Mouse (Mus musculus): ENCODE measurements around the gene Lyve1. TPM values are rescaled to one million over a fixed set of nuclear protein-coding genes. Genes with fewer than 3 reads are reported as not detected.

Lyve1 gene
- polyA plus RNA-seq, 1 experiment, result 4.1 TPM

DNA sequence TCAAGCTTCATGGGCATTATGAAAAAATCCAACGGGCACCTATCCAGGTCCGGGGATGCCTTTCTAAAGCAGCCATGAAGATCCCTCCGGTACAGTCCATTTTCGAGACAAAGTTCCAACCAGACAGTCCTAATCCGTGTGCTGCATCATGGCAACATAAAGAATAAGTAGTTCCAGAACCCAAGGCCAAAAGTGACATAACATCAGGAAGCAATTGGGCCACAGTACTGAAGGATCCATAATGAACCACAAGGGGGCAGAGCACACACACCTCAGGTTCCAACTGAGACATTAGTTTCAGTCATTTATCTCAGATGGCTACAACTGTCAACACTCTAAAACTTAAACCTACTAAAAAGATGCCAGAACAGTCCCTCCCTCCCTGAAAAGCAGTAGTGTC, 47.0 kb downstream of the Lyve1 start:
- no peak overlapping the region for H3K4me3 ChIP-seq (replicated peaks; ENCODE audit: control insufficient read depth, low read depth, low read length)
- H3K4me1 ChIP-seq (ENCODE audit: control insufficient read depth, insufficient read depth, low read length), result no peaks in the 10 kb centered on the region; the same call in 1 of the 2 replicates
- no peak for TF ChIP-seq POLR2A (IDR thresholded peaks at IDR 0.05; ENCODE audit: borderline replicate concordance, control insufficient read depth, low read depth, low read length)
- TF ChIP-seq CTCF (IDR thresholded peaks at IDR 0.05; ENCODE audit: control insufficient read depth, insufficient read depth, low read length), result peak; percentile 35; the same call in 1 of the 2 replicates
- 62% methylated on average over 5 of the region's 5 CpGs for WGBS
- no peak overlapping the region for H3K27ac ChIP-seq (ENCODE audit: control insufficient read depth, insufficient read depth, low read depth, low read length, poor library complexity)

GRCm38 (mm10) chr7:110813983-110814382, 49.1 kb downstream of the Lyve1 start:
- H3K4me3 ChIP-seq (replicated peaks; ENCODE audit: control insufficient read depth, low read depth, low read length), result no peak overlapping the region
- WGBS, result 63% methylated on average over 1 of the region's 1 CpGs
- TF ChIP-seq POLR2A (IDR thresholded peaks at IDR 0.05; ENCODE audit: borderline replicate concordance, control insufficient read depth, low read depth, low read length), result no peak
- no peak for TF ChIP-seq CTCF (IDR thresholded peaks at IDR 0.05; ENCODE audit: control insufficient read depth, insufficient read depth, low read length)
- H3K27ac ChIP-seq (ENCODE audit: control insufficient read depth, insufficient read depth, low read depth, low read length, poor library complexity), result no peak overlapping the region
- H3K4me1 ChIP-seq (ENCODE audit: control insufficient read depth, insufficient read depth, low read length), result no peaks in the 10 kb centered on the region; the same call in 1 of the 2 replicates

DNA sequence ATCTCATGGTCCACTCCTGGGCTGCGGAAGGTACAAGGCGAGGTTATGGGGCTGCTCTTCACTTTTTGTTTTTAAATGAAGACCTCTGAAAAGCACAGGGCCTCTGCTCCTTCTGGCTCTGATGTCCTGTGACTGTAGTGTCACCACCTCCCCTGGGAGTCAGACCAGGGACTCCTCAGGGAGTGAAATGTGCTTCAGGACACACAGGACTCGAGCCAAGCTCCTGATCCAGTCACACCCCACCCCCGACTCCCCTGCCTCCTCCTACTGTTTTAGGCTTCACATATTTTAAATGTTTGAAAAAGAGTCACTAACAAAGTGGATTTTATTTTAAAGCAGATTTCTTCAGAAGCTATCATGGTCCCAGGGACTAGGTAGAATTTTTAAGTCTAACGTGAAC, 51.5 kb downstream of the Lyve1 start:
- Histone ChIP-seq H3K27ac (ENCODE audit: control insufficient read depth, insufficient read depth, low read depth, low read length, poor library complexity) (no peak overlapping the region), H3K4me3 (replicated peaks; ENCODE audit: control insufficient read depth, low read depth, low read length) (no peak overlapping the region), H3K4me1 (ENCODE audit: control insufficient read depth, insufficient read depth, low read length) (no peaks in the 10 kb centered on the region; the same call in 1 of the 2 replicates)
- no peak for TF ChIP-seq POLR2A (IDR thresholded peaks at IDR 0.05; ENCODE audit: borderline replicate concordance, control insufficient read depth, low read depth, low read length)
- WGBS, result 89% methylated on average over 5 of the region's 5 CpGs

GRCm38 (mm10) chr7:110810995-110811394, 52.0 kb downstream of the Lyve1 start:
- TF ChIP-seq POLR2A (IDR thresholded peaks at IDR 0.05; ENCODE audit: borderline replicate concordance, control insufficient read depth, low read depth, low read length) (no peak), CTCF (IDR thresholded peaks at IDR 0.05; ENCODE audit: control insufficient read depth, insufficient read depth, low read length) (no peak)
- H3K4me1 ChIP-seq (ENCODE audit: control insufficient read depth, insufficient read depth, low read length), result no peaks in the 10 kb centered on the region; the same call in 1 of the 2 replicates
- H3K4me3 ChIP-seq (replicated peaks; ENCODE audit: control insufficient read depth, low read depth, low read length), result no peak overlapping the region
- no peak overlapping the region for H3K27ac ChIP-seq (ENCODE audit: control insufficient read depth, insufficient read depth, low read depth, low read length, poor library complexity)
- 92% methylated on average over 8 of the region's 8 CpGs for WGBS

DNA sequence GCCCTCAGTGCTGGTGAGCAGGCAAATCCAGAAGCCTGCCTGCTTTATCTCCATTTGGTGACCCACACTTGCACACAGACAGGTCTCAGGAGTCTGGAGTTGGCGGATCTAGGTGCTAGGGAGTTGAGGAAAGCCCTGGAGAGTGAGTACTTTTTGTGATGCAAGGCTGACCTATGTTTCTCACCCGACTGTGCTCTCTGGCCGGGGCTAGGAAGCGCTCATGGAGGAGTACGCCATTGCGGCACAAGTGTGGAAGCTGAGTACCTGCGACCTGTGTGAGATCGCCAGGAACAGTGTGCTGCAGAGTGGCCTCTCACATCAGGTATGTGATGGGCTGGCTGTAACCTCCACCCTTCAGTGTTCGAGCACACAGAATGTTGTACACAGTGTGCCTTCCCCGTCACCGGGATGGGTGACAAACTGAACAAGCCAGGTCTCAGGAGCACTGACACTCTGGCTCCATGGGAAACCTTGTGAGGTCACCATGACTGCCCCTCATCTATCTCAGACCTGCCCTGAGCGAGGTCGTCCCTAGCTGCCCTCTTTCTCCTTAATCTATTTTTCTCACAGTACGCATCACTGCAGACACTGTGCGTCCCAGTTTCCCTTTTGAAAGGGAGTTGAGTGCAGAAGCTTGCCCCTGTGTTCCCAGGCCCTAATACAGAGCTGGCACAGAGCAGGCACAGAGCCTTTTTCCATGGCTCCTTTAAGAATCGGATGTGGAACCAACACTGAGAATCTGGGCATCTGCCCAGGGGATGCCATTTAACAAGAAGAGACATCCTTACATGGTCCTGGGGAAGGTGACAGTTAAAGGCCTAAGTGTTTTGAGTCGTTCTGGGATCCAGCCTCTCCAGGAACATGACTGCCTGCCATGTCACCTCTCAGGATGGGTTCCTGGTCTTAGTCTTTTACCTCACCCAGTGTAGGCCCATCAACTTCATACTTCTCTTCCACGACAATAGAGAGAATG, 53.2 kb downstream of the Lyve1 start:
- WGBS, result 94% methylated on average over 18 of the region's 18 CpGs

GRCm38 (mm10) chr7:110808962-110809361, 54.1 kb downstream of the Lyve1 start:
- H3K27ac ChIP-seq (ENCODE audit: control insufficient read depth, insufficient read depth, low read depth, low read length, poor library complexity), result no peak overlapping the region
- H3K4me1 ChIP-seq (ENCODE audit: control insufficient read depth, insufficient read depth, low read length), result no peaks in the 10 kb centered on the region
- 84% methylated on average over 3 of the region's 3 CpGs for WGBS
- TF ChIP-seq POLR2A (IDR thresholded peaks at IDR 0.05; ENCODE audit: borderline replicate concordance, control insufficient read depth, low read depth, low read length) (no peak), CTCF (IDR thresholded peaks at IDR 0.05; ENCODE audit: control insufficient read depth, insufficient read depth, low read length) (no peak)
- no peak overlapping the region for H3K4me3 ChIP-seq (replicated peaks; ENCODE audit: control insufficient read depth, low read depth, low read length)

More for the DNA sequence above, 53.2 kb downstream of the Lyve1 start:
- TF ChIP-seq CTCF (IDR thresholded peaks at IDR 0.05; ENCODE audit: control insufficient read depth, insufficient read depth, low read length) (no peak), POLR2A (IDR thresholded peaks at IDR 0.05; ENCODE audit: borderline replicate concordance, control insufficient read depth, low read depth, low read length) (no peak)
- Histone ChIP-seq H3K27ac (ENCODE audit: control insufficient read depth, insufficient read depth, low read depth, low read length, poor library complexity) (no peak overlapping the region), H3K4me1 (ENCODE audit: control insufficient read depth, insufficient read depth, low read length) (no peaks in the 10 kb centered on the region), H3K4me3 (replicated peaks; ENCODE audit: control insufficient read depth, low read depth, low read length) (no peak overlapping the region)

DNA sequence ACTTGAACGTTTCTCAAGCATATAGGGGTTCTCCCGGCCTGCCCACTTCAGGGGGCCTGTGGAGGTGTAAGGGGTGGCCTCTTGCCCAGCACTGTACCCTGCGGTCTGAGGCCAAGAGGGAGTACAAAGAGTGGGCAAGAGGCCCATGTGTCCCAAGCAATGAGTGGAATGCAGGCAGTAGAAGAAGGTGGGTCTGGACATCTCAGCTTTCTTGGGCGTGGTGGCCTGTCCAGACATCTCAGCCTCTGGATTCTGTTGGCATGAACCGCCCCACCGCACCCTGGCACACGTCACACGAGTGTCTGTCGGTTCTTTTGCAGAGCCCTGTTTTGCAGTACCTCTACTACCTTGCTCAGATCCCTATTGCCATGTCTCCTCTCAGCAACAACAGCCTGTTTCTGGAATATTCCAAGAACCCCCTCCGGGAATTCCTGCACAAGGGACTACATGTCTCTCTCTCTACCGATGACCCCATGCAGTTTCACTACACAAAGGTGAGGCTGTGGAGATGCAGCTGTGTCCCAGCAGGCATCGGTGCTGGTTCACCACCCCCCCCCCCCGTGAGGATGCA, 55.5 kb downstream of the Lyve1 start:
- no peaks in the 10 kb centered on the region for H3K4me1 ChIP-seq (ENCODE audit: control insufficient read depth, insufficient read depth, low read length)
- WGBS, result 92% methylated on average over 13 of the region's 13 CpGs
- TF ChIP-seq POLR2A (IDR thresholded peaks at IDR 0.05; ENCODE audit: borderline replicate concordance, control insufficient read depth, low read depth, low read length), result no peak
- TF ChIP-seq CTCF (IDR thresholded peaks at IDR 0.05; ENCODE audit: control insufficient read depth, insufficient read depth, low read length), result no peak
- no peak overlapping the region for H3K4me3 ChIP-seq (replicated peaks; ENCODE audit: control insufficient read depth, low read depth, low read length)
- no peak overlapping the region for H3K27ac ChIP-seq (ENCODE audit: control insufficient read depth, insufficient read depth, low read depth, low read length, poor library complexity)

- TF ChIP-seq POLR2A (IDR thresholded peaks at IDR 0.05; ENCODE audit: borderline replicate concordance, control insufficient read depth, low read depth, low read length) (no peak), CTCF (IDR thresholded peaks at IDR 0.05; ENCODE audit: control insufficient read depth, insufficient read depth, low read length) (no peak)
- WGBS, result 25% methylated on average over 3 of the region's 3 CpGs
- Histone ChIP-seq H3K27ac (ENCODE audit: control insufficient read depth, insufficient read depth, low read depth, low read length, poor library complexity) (no peak overlapping the region), H3K4me3 (replicated peaks; ENCODE audit: control insufficient read depth, low read depth, low read length) (no peak overlapping the region), H3K4me1 (ENCODE audit: control insufficient read depth, insufficient read depth, low read length) (no peaks in the 10 kb centered on the region)
Observed at GRCm38 (mm10) chr7:110804266-110804665, 58.8 kb downstream of the Lyve1 start.
